Mouse (Mus musculus) forebrain, embryonic 16.5 days (tissue): ENCODE measurements at regions not wholly inside any gene's neighbourhood (a gene's known extent, or its start where the extent isn't known, plus 50 kb on each side); places are given as distances from the start of the nearest gene placed in this dataset.
"Not testable (repeated sequence)": the region's sequence is repeated elsewhere in the genome, so short reads cannot be mapped to it uniquely, and the experiment has no call there.

ENCODE experiments used
- ATAC-seq: fragments of 200-750 bp; cut with Nextera tagmentation; 2 replicates; pipeline ENCODE4 v1.8.0; 2017; ENCODE audit warnings: mild to moderate bottlenecking, moderate library complexity
- H3K27ac ChIP-seq: fragments of 300-500 bp; sonication (generic); 2 replicates; pipeline ENCODE4 v1.5.1; 2014; ENCODE audit warnings: low read length, control low read depth
- H3K27me3 ChIP-seq: fragments of 300-500 bp; sonication (generic); replicated peaks from 2 replicates; pipeline ENCODE4 v1.6.1; 2014; ENCODE audit warnings: low read length; ENCODE audit not compliant: control insufficient read depth, insufficient read depth
- H3K36me3 ChIP-seq: fragments of 300-500 bp; sonication (generic); 2 replicates; pipeline ENCODE4 v1.6.1; 2014; ENCODE audit not compliant: control insufficient read depth, insufficient read depth
- H3K4me1 ChIP-seq: fragments of 300-500 bp; sonication (generic); replicated peaks from 2 replicates; pipeline ENCODE4 v1.6.1; 2014; ENCODE audit warnings: low read length; ENCODE audit not compliant: control insufficient read depth, insufficient read depth
- H3K4me2 ChIP-seq: fragments of 300-500 bp; sonication (generic); 2 replicates; pipeline ENCODE4 v1.6.1; 2014; ENCODE audit warnings: mild to moderate bottlenecking, low read length, control low read depth
- H3K4me3 ChIP-seq: fragments of 300-500 bp; sonication (generic); replicated peaks from 2 replicates; pipeline ENCODE4 v1.5.1; 2014; ENCODE audit warnings: mild to moderate bottlenecking, low read length, control low read depth
- H3K9ac ChIP-seq: fragments of 300-500 bp; sonication (generic); replicated peaks from 2 replicates; pipeline ENCODE4 v1.6.1; 2014; ENCODE audit warnings: low read depth, low read length, control low read depth
- H3K9me3 ChIP-seq: fragments of 300-500 bp; sonication (generic); 2 replicates; pipeline ENCODE4 v1.6.1; 2016; ENCODE audit warnings: low read length; ENCODE audit not compliant: control insufficient read depth
- WGBS: fragments of 180-500 bp; shearing (Covaris S2); extraction: QIAGEN DNeasy Blood & Tissue Kit; methylation state at CpG from one replicate; pipeline ENCODE4 v1.1.7; 2014; 5-methylcytosine and 5-hydroxymethylcytosine counted together

GRCm38 (mm10) chr10:50370611-50371010, 221.9 kb upstream of the Ascc3 start:
- Histone ChIP-seq H3K27ac (no peak overlapping the region), H3K36me3 (no peaks in the 10 kb centered on the region), H3K9me3 (no peaks in the 10 kb centered on the region), H3K4me2 (no peak overlapping the region), H3K9ac (no peak overlapping the region), H3K4me1 (no peaks in the 10 kb centered on the region), H3K4me3 (no peak overlapping the region), H3K27me3 (no peaks in the 10 kb centered on the region)
- 36% methylated on average over 1 of the region's 1 CpGs for WGBS
- ATAC-seq = peak; percentile 88

DNA sequence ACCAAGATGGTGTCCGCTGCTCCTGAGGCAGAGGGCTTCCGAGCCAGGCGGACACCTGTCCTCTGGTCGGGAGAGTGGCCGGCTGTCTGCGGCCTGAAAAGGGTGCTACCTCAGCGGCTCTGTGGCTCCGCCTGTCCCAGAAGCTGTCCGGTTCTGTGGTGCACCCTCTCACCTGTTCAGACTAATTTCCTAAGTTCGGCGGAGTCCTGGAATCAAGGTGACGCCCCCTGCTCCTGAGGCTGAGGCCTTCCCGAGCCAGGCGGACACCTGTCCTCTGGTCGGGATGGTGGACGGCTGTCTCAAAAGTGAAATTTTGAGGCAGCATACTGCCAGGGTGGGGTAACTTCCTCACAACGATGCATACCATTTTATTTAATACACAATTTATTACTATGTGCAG, 199.9 kb upstream of the Ascc3 start:
- H3K9me3 ChIP-seq, H3K27me3 ChIP-seq, H3K27ac ChIP-seq, H3K36me3 ChIP-seq, ATAC-seq, H3K4me3 ChIP-seq, H3K4me1 ChIP-seq, H3K9ac ChIP-seq, H3K4me2 ChIP-seq: not testable (repeated sequence)
- WGBS = 95% methylated on average over 17 of the region's 17 CpGs
